ENCODE assay signal across 9 mouse cellular contexts in the genomic region with DNA sequence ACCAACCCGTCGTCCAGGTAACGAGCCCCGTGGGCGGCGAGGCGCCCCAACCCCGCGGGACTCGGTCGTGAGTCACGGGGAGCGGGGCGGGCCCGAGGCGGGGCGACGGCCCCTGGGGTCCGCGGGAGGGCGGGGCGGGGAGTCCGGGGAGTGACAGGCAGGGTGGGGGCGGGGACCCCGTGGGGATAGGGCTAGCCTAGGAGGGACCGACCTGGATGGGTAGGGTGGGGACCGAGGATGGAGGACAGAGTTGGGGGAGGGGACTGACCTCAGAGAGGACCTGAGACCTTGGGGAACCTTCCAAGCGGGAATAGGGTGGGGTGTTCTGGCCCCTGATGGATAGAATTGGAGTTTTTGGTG. TPM values are rescaled to one million over a fixed set of nuclear protein-coding genes. Genes with fewer than 3 reads are reported as not detected.
DNase-seq lines count a peak whose midpoint lies in the region; ATAC-seq and TF ChIP-seq lines count a peak whose summit lies in the region.
"Had no signal": no experiment of that assay in that cellular context is flagged by ENCODE, and none has a peak within 500 bp of the region (broad histone marks: within the 10 kb centered on the region; RNA-seq: fewer than 3 reads in every experiment).

No protein-coding gene starts in this region.

- peaks cover 49% of the 10 kb centered on the region for H3K27me3 ChIP-seq in heart, embryonic 15.5 days
- peaks cover 36% of the 10 kb centered on the region for H3K27me3 ChIP-seq in G1E (ENCODE audit: insufficient read depth, low read length)
- peaks cover 35% of the 10 kb centered on the region for H3K27me3 ChIP-seq in heart, postnatal 0 days (ENCODE audit: control insufficient read depth, insufficient read depth, low read length)

- ATAC-seq in heart, embryonic 15.5 days (replicated peaks; ENCODE audit: insufficient number of reproducible peaks, insufficient read depth, low FRiP score, low read depth): peak; percentile 58
- ATAC-seq in G1E (ENCODE audit: extremely low read depth, insufficient number of reproducible peaks, low FRiP score, poor library complexity, severe bottlenecking): no peak
- ATAC-seq in heart, postnatal 0 days (ENCODE audit: insufficient read depth, low read depth): peak; percentile 65
- ATAC-seq in megakaryocyte progenitor cell, adult 5-6 weeks (replicated peaks; ENCODE audit: poor library complexity): no peak

- H3K27ac ChIP-seq in heart, embryonic 15.5 days: peak overlapping the region; percentile 32; the same call in 1 of the 2 replicates
- 0 out of 2 replicates have a peak overlapping the region, but pooled peaks have one; percentile 36 for H3K27ac ChIP-seq in heart, postnatal 0 days (ENCODE audit: low read depth)
- no peak overlapping the region for H3K27ac ChIP-seq in macrophage

- DNase-seq in heart, adult 11 months: no peak
- DNase-seq in G1E (ENCODE audit: low spot score): no peak
- no peak for DNase-seq in heart, postnatal 0 days (ENCODE audit: low spot score)
- DNase-seq in left cerebral cortex, postnatal 36 days (ENCODE audit: low spot score in 2 of 2): no peak
- no peak for DNase-seq in left cerebral cortex, adult 18-20 months (ENCODE audit: low spot score in 2 of 2)

- no peaks in the 10 kb centered on the region for H3K9me3 ChIP-seq in heart, embryonic 15.5 days (replicated peaks)
- H3K9me3 ChIP-seq in G1E (replicated peaks): no peaks in the 10 kb centered on the region
- H3K9me3 ChIP-seq in heart, postnatal 0 days (replicated peaks; ENCODE audit: control insufficient read depth, low read length): no peaks in the 10 kb centered on the region

- peak overlapping the region; percentile 63 for H3K9ac ChIP-seq in heart, embryonic 15.5 days
- H3K9ac ChIP-seq in heart, postnatal 0 days (replicated peaks; ENCODE audit: low read depth, low read length): peak overlapping the region; percentile 69

- H3K4me2 ChIP-seq in heart, embryonic 15.5 days: peak overlapping the region; percentile 69
- peak overlapping the region; percentile 72 for H3K4me2 ChIP-seq in heart, postnatal 0 days (ENCODE audit: low read depth, low read length)

- no peaks in the 10 kb centered on the region for H3K36me3 ChIP-seq in heart, embryonic 15.5 days
- H3K36me3 ChIP-seq in G1E (replicated peaks) (peaks cover 14% of the 10 kb centered on the region), macrophage (ENCODE audit: inconsistent target) (no peaks in the 10 kb centered on the region)
- H3K36me3 ChIP-seq in heart, postnatal 0 days (replicated peaks; ENCODE audit: control insufficient read depth, insufficient read depth, low read length): no peaks in the 10 kb centered on the region

- intact Hi-C loops in left cerebral cortex, postnatal 36 days (cut with DNase I): no loop called here

- no peaks in the 10 kb centered on the region for H3K79me2 ChIP-seq in macrophage (ENCODE audit: inconsistent target)

- no peak for TF ChIP-seq CTCF in G1E (IDR thresholded peaks at IDR 0.05; ENCODE audit: low read depth, low read length)
- TF ChIP-seq CTCF in heart, postnatal 0 days (IDR thresholded peaks at IDR 0.05; ENCODE audit: low read depth): no peak

- WGBS in heart, embryonic 15.5 days: under 1% methylated on average over 27 of the region's 28 CpGs
- WGBS in heart, postnatal 0 days: 2% methylated on average over 27 of the region's 28 CpGs
- 4% methylated on average over 14 of the region's 28 CpGs for WGBS in macrophage (ENCODE audit: missing documents)

- TF ChIP-seq EP300 in heart, postnatal 0 days (IDR thresholded peaks at IDR 0.05; ENCODE audit: low read depth): no peak

- H3K4me3 ChIP-seq in heart, embryonic 15.5 days: peak overlapping the region; percentile 69
- H3K4me3 ChIP-seq in G1E (ENCODE audit: low read depth, low read length) (peak overlapping the region; percentile 79), macrophage (ENCODE audit: inconsistent target) (peak overlapping the region; percentile 41)
- peak overlapping the region; percentile 66 for H3K4me3 ChIP-seq in heart, postnatal 0 days (ENCODE audit: low read depth, low read length)

- peaks cover 26% of the 10 kb centered on the region for H3K4me1 ChIP-seq in heart, embryonic 15.5 days (replicated peaks)
- H3K4me1 ChIP-seq in G1E (ENCODE audit: insufficient read depth, low read depth, low read length): peaks cover 32% of the 10 kb centered on the region
- H3K4me1 ChIP-seq in heart, postnatal 0 days (ENCODE audit: control insufficient read depth, insufficient read depth): peaks cover 13% of the 10 kb centered on the region

RNA-seq across cellular contexts. Expression of a gene that starts 0.3 kb away (rescaled TPM):
- 6.0 and 7.5 TPM in 2 replicates for polyA plus RNA-seq in heart, embryonic 15.5 days (2015; fragmentation: Nextera tagmentation; extraction: Ambion mirVana)
- 7.0 and 7.1 TPM in 2 replicates for total RNA-seq in G1E (2014; fragmentation: Nextera tagmentation)
- total RNA-seq in G1E (2017): 2.6 and 3.2 TPM in 2 replicates
- polyA plus RNA-seq in G1E (2012): 1.8 and 1.9 TPM in 2 replicates
- total RNA-seq in heart, postnatal 0 days (2014; rRNA removed; ENCODE audit: low replicate concordance): 7.0 and 10.2 TPM in 2 replicates
- polyA plus RNA-seq in heart, postnatal 0 days (2015; fragmentation: Nextera tagmentation; extraction: Ambion mirVana): 2.2 and 2.6 TPM in 2 replicates
- total RNA-seq in macrophage (2018; cell fraction: chromatin; rRNA removed): 10 to 100 TPM in 23 of 26 experiments, 1 to 10 TPM in 3; 2.4 to 17.6 (median 13.8) TPM
- total RNA-seq in macrophage (2018; cell fraction: cytosol; rRNA removed): 1 to 10 TPM in 4 of 26 experiments, under 1 TPM in 22; 0.14 to 2.0 (median 0.71) TPM
- total RNA-seq in macrophage (2018; cell fraction: nucleus; rRNA removed): 10 to 100 TPM in 4 of 26 experiments, 1 to 10 TPM in 22; 2.3 to 11.8 (median 6.7) TPM
- 0.26 to 0.61 TPM (median 0.53 TPM) in 3 replicates for polyA plus RNA-seq in macrophage (2018)
- 10 to 100 TPM; 54.9 to 72.9 TPM for total RNA-seq in left cerebral cortex, postnatal 36 days (2021)
- 10 to 100 TPM; 59.2 to 65.5 TPM for total RNA-seq in left cerebral cortex, adult 18-20 months (2021)
- 0.05 TPM in 1 of 2 replicates, not detected in the other for total RNA-seq in megakaryocyte progenitor cell, adult 5-6 weeks (2015)
- total RNA-seq in megakaryocyte progenitor cell, adult 5-6 weeks (2017): 0.17 TPM in 1 of 2 replicates, not detected in the other

RNA-seq across cellular contexts. Expression of a gene that starts 2.6 kb away (rescaled TPM):
- 0.25 and 1.1 TPM in 2 replicates for polyA plus RNA-seq in heart, embryonic 15.5 days (2015; fragmentation: Nextera tagmentation; extraction: Ambion mirVana)
- total RNA-seq in G1E (2014; fragmentation: Nextera tagmentation) (not detected in 2 replicates), G1E (2017) (0.06 and 0.11 TPM in 2 replicates)
- polyA plus RNA-seq in G1E (2012) (not detected in 2 replicates), macrophage (2018) (not detected in 3 replicates)
- total RNA-seq in heart, postnatal 0 days (2014; rRNA removed; ENCODE audit: low replicate concordance): 0.58 TPM in 1 of 2 replicates, not detected in the other
- polyA plus RNA-seq in heart, postnatal 0 days (2015; fragmentation: Nextera tagmentation; extraction: Ambion mirVana): 0.25 TPM in 2 replicates
- total RNA-seq in macrophage (2018; cell fraction: chromatin; rRNA removed): not detected
- total RNA-seq in macrophage (2018; cell fraction: cytosol; rRNA removed): under 1 TPM in 1 of 26 experiments, not detected in 25; 0.03 TPM
- total RNA-seq in macrophage (2018; cell fraction: nucleus; rRNA removed): not detected
- 100 to 1,000 TPM; 202 to 212 TPM for total RNA-seq in left cerebral cortex, postnatal 36 days (2021)
- total RNA-seq in left cerebral cortex, adult 18-20 months (2021): 100 to 1,000 TPM; 197 to 204 TPM
- not detected in 2 replicates for total RNA-seq in megakaryocyte progenitor cell, adult 5-6 weeks (2015)
- not detected in 2 replicates for total RNA-seq in megakaryocyte progenitor cell, adult 5-6 weeks (2017)
- total RNA-seq: neutrophil, adult 5-6 weeks had no signal

RNA-seq across cellular contexts. Expression of a gene that starts 19.5 kb away (rescaled TPM):
- 1.6 and 3.6 TPM in 2 replicates for polyA plus RNA-seq in heart, embryonic 15.5 days (2015; fragmentation: Nextera tagmentation; extraction: Ambion mirVana)
- total RNA-seq in G1E (2014; fragmentation: Nextera tagmentation) (not detected in 2 replicates), G1E (2017) (0.05 and 0.06 TPM in 2 replicates)
- polyA plus RNA-seq in G1E (2012) (0.07 TPM in 1 of 2 replicates, not detected in the other), macrophage (2018) (5.3 to 5.7 TPM (median 5.5 TPM) in 3 replicates)
- 0.31 and 0.66 TPM in 2 replicates for total RNA-seq in heart, postnatal 0 days (2014; rRNA removed; ENCODE audit: low replicate concordance)
- polyA plus RNA-seq in heart, postnatal 0 days (2015; fragmentation: Nextera tagmentation; extraction: Ambion mirVana): 0.42 and 0.51 TPM in 2 replicates
- 10 to 100 TPM in 12 of 26 experiments, 1 to 10 TPM in 11, under 1 TPM in 2, not detected in 1; 0.60 to 51.1 (median 7.7) TPM for total RNA-seq in macrophage (2018; cell fraction: chromatin; rRNA removed)
- 1 to 10 TPM in 13 of 26 experiments, under 1 TPM in 13; 0.11 to 7.1 (median 2.0) TPM for total RNA-seq in macrophage (2018; cell fraction: cytosol; rRNA removed)
- total RNA-seq in macrophage (2018; cell fraction: nucleus; rRNA removed): 10 to 100 TPM in 11 of 26 experiments, 1 to 10 TPM in 4, under 1 TPM in 10, not detected in 1; 0.14 to 29.8 (median 7.9) TPM
- 100 to 1,000 TPM; 191 to 213 TPM for total RNA-seq in left cerebral cortex, postnatal 36 days (2021)
- total RNA-seq in left cerebral cortex, adult 18-20 months (2021): 100 to 1,000 TPM; 187 to 195 TPM
- total RNA-seq in megakaryocyte progenitor cell, adult 5-6 weeks (2015): 10.2 and 16.7 TPM in 2 replicates
- 32.7 and 33.7 TPM in 2 replicates for total RNA-seq in megakaryocyte progenitor cell, adult 5-6 weeks (2017)

RNA-seq across cellular contexts. Expression of a gene that starts 31.4 kb away (rescaled TPM):
- polyA plus RNA-seq in heart, embryonic 15.5 days (2015; fragmentation: Nextera tagmentation; extraction: Ambion mirVana): 7.3 and 9.1 TPM in 2 replicates
- total RNA-seq in G1E (2014; fragmentation: Nextera tagmentation): not detected in 2 replicates
- not detected in 2 replicates for total RNA-seq in G1E (2017)
- not detected in 2 replicates for polyA plus RNA-seq in G1E (2012)
- 30.5 and 35.2 TPM in 2 replicates for total RNA-seq in heart, postnatal 0 days (2014; rRNA removed; ENCODE audit: low replicate concordance)
- polyA plus RNA-seq in heart, postnatal 0 days (2015; fragmentation: Nextera tagmentation; extraction: Ambion mirVana): 13.0 and 14.2 TPM in 2 replicates
- total RNA-seq in macrophage (2018; cell fraction: chromatin; rRNA removed): not detected
- total RNA-seq in macrophage (2018; cell fraction: cytosol; rRNA removed): not detected
- total RNA-seq in macrophage (2018; cell fraction: nucleus; rRNA removed): not detected
- polyA plus RNA-seq in macrophage (2018): not detected in 3 replicates
- total RNA-seq in left cerebral cortex, postnatal 36 days (2021): under 1 TPM in 1 of 2 experiments, not detected in 1; 0.34 TPM
- total RNA-seq in left cerebral cortex, adult 18-20 months (2021): not detected
- total RNA-seq in megakaryocyte progenitor cell, adult 5-6 weeks (2015): not detected in 2 replicates
- total RNA-seq in megakaryocyte progenitor cell, adult 5-6 weeks (2017): not detected in 2 replicates
- total RNA-seq: neutrophil, adult 5-6 weeks had no signal

RNA-seq across cellular contexts. Expression of a gene that starts 33.5 kb away (rescaled TPM):
- polyA plus RNA-seq in heart, embryonic 15.5 days (2015; fragmentation: Nextera tagmentation; extraction: Ambion mirVana): 208 and 226 TPM in 2 replicates
- total RNA-seq in G1E (2014; fragmentation: Nextera tagmentation): 75.6 and 78.6 TPM in 2 replicates
- 186 and 206 TPM in 2 replicates for total RNA-seq in G1E (2017)
- 612 and 631 TPM in 2 replicates for polyA plus RNA-seq in G1E (2012)
- total RNA-seq in heart, postnatal 0 days (2014; rRNA removed; ENCODE audit: low replicate concordance): 272 and 288 TPM in 2 replicates
- 264 and 272 TPM in 2 replicates for polyA plus RNA-seq in heart, postnatal 0 days (2015; fragmentation: Nextera tagmentation; extraction: Ambion mirVana)
- total RNA-seq in macrophage (2018; cell fraction: chromatin; rRNA removed): 10 to 100 TPM in 19 of 26 experiments, 1 to 10 TPM in 7; 6.0 to 21.6 (median 12.7) TPM
- 100 to 1,000 TPM in 1 of 26 experiments, 10 to 100 TPM in 25; 68.1 to 101 (median 82.8) TPM for total RNA-seq in macrophage (2018; cell fraction: cytosol; rRNA removed)
- 10 to 100 TPM; 10.4 to 36.7 (median 20.6) TPM for total RNA-seq in macrophage (2018; cell fraction: nucleus; rRNA removed)
- 39.4 to 78.9 TPM (median 55.8 TPM) in 3 replicates for polyA plus RNA-seq in macrophage (2018)
- total RNA-seq in left cerebral cortex, postnatal 36 days (2021): 10 to 100 TPM; 43.0 to 48.2 TPM
- 10 to 100 TPM; 38.8 to 43.5 TPM for total RNA-seq in left cerebral cortex, adult 18-20 months (2021)
- 95.1 and 97.1 TPM in 2 replicates for total RNA-seq in megakaryocyte progenitor cell, adult 5-6 weeks (2015)
- 155 and 196 TPM in 2 replicates for total RNA-seq in megakaryocyte progenitor cell, adult 5-6 weeks (2017)

Comparison
In these comparisons a context has a peak if more than half of its experiments do, and no peak if none do; other contexts are left out.
1. ATAC-seq: peak in heart, embryonic 15.5 days (single experiment) and heart, postnatal 0 days (single experiment); none in G1E (single experiment) and megakaryocyte progenitor cell, adult 5-6 weeks (single experiment).
2. RNA of a gene that starts 2.6 kb away (total RNA-seq): 202 to 212 TPM in left cerebral cortex, postnatal 36 days and 197 to 204 TPM in left cerebral cortex, adult 18-20 months; 0.06 to 0.11 TPM in G1E, 0.58 TPM in heart, postnatal 0 days and not detected in megakaryocyte progenitor cell, adult 5-6 weeks; every median in the first group is over 100 times any median in the second.
3. Peak in every context shown above with its lines, with median percentiles within 50 percentile points of each other: H3K4me3 ChIP-seq.